16 mouse cellular contexts compared by ENCODE assay signal in the genomic region with DNA sequence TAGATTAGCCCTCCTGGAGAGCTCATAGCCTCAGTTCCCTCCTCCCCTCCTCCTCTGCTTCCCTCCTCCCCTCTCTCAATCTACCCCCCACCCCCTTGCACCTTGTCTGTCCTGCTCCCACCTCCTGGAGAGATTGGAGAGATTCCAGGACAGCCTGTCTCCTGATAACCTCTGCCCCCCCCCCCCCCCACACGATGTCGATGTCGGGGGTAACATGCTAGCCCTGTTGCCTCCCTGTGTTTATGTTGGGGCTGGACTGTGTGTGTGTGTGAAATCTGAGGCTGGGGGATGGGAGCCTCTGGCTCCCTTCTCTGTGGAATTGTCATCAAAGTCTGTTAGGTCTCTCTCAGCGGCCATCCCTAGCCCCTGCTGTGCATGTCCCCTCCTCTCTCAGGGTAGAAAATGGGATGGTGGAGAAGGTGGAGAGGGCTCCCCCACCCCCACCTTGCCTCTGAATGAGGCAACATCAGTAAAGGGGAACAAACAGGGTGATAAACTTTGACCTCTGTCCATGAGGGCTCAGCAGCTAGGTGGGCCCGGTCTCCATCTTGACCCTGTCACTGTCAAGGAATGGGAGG. TPM values are rescaled to one million over a fixed set of nuclear protein-coding genes. Genes with fewer than 3 reads are reported as not detected.
DNase-seq lines count a peak whose midpoint lies in the region; ATAC-seq and TF ChIP-seq lines count a peak whose summit lies in the region.
"Had no signal": no experiment of that assay in that cellular context is flagged by ENCODE, and none has a peak within 500 bp of the region (broad histone marks: within the 10 kb centered on the region; RNA-seq: fewer than 3 reads in every experiment).

No protein-coding gene starts in this region.

- peak overlapping the region; percentile 2; the same call in 1 of the 2 replicates for H3K27ac ChIP-seq in forebrain, embryonic 10.5 days
- no peak overlapping the region for H3K27ac ChIP-seq in forebrain, embryonic 13.5 days
- 0 out of 2 replicates have a peak overlapping the region, but pooled peaks have one; percentile 94 for H3K27ac ChIP-seq in kidney, embryonic 15.5 days
- no peak overlapping the region for H3K27ac ChIP-seq in limb, embryonic 11.5 days (replicated peaks; ENCODE audit: low read depth, low read length)
- H3K27ac ChIP-seq in liver, embryonic 14.5 days, result no peak overlapping the region
- H3K27ac ChIP-seq: embryonic facial prominence, embryonic 15.5 days; neural tube, embryonic 12.5 days had no signal

- no peak overlapping the region for H3K4me2 ChIP-seq in forebrain, embryonic 13.5 days
- no peak overlapping the region for H3K4me2 ChIP-seq in kidney, embryonic 15.5 days
- no peak overlapping the region for H3K4me2 ChIP-seq in limb, embryonic 11.5 days (ENCODE audit: low read depth, severe bottlenecking)
- H3K4me2 ChIP-seq in liver, embryonic 14.5 days (ENCODE audit: low read depth), result 0 out of 2 replicates have a peak overlapping the region, but pooled peaks have one; percentile 1
- H3K4me2 ChIP-seq: embryonic facial prominence, embryonic 15.5 days; neural tube, embryonic 12.5 days had no signal

- H3K36me3 ChIP-seq in forebrain, embryonic 10.5 days (replicated peaks), result no peaks in the 10 kb centered on the region; the same call in 1 of the 2 replicates
- no peaks in the 10 kb centered on the region for H3K36me3 ChIP-seq in forebrain, embryonic 13.5 days (ENCODE audit: poor library complexity, severe bottlenecking)
- no peaks in the 10 kb centered on the region for H3K36me3 ChIP-seq in kidney, embryonic 15.5 days
- H3K36me3 ChIP-seq in limb, embryonic 11.5 days (ENCODE audit: control insufficient read depth, insufficient read depth, low read length), result no peaks in the 10 kb centered on the region
- H3K36me3 ChIP-seq in liver, embryonic 14.5 days (replicated peaks; ENCODE audit: control insufficient read depth, insufficient read depth, low read depth), result no peaks in the 10 kb centered on the region; the same call in 1 of the 2 replicates
- H3K36me3 ChIP-seq: embryonic facial prominence, embryonic 15.5 days; neural tube, embryonic 12.5 days had no signal

- TF ChIP-seq CTCF in liver, embryonic 14.5 days (IDR thresholded peaks at IDR 0.05; ENCODE audit: low read depth), result no peak

- H3K27me3 ChIP-seq in forebrain, embryonic 10.5 days (ENCODE audit: poor library complexity, severe bottlenecking), result no peaks in the 10 kb centered on the region
- no peaks in the 10 kb centered on the region for H3K27me3 ChIP-seq in forebrain, embryonic 13.5 days
- H3K27me3 ChIP-seq in kidney, embryonic 15.5 days, result no peaks in the 10 kb centered on the region
- H3K27me3 ChIP-seq in limb, embryonic 11.5 days (ENCODE audit: control insufficient read depth, insufficient read depth, low read length), result no peaks in the 10 kb centered on the region
- no peaks in the 10 kb centered on the region for H3K27me3 ChIP-seq in liver, embryonic 14.5 days (ENCODE audit: control insufficient read depth, insufficient read depth, low read length)
- H3K27me3 ChIP-seq: embryonic facial prominence, embryonic 15.5 days; neural tube, embryonic 12.5 days had no signal

- 13% methylated on average over 5 of the region's 5 CpGs for WGBS in forebrain, embryonic 10.5 days
- WGBS in forebrain, embryonic 13.5 days, result 13% methylated on average over 5 of the region's 5 CpGs
- 13% methylated on average over 5 of the region's 5 CpGs for WGBS in kidney, embryonic 15.5 days
- WGBS in limb, embryonic 11.5 days, result 3% methylated on average over 5 of the region's 5 CpGs
- 36% methylated on average over 5 of the region's 5 CpGs for WGBS in liver, embryonic 14.5 days (ENCODE audit: insufficient replicate concordance)

- DNase-seq in forebrain, embryonic 10.5 days (ENCODE audit: extremely low spot score, low spot score), result no peak
- no peak for DNase-seq in kidney, postnatal 25 days
- DNase-seq in limb, embryonic 11.5 days (ENCODE audit: low spot score), result no peak
- DNase-seq in liver, embryonic 14.5 days (ENCODE audit: low read depth in 3 of 3, low spot score in 3 of 3), result no peak
- DNase-seq in thymus, postnatal 25 days, result no peak
- DNase-seq in ovary, postnatal 36 days (ENCODE audit: low spot score), result no peak
- DNase-seq: adrenal gland, postnatal 10 days; cerebellum, adult 9-10 months; kidney, adult 8-10 months; right cerebral cortex, adult 18-20 months had no signal

- ATAC-seq in forebrain, embryonic 13.5 days, result no peak
- ATAC-seq in kidney, embryonic 15.5 days (replicated peaks; ENCODE audit: low FRiP score), result no peak; the same call in 1 of the 2 replicates
- ATAC-seq in limb, embryonic 11.5 days (ENCODE audit: insufficient number of reproducible peaks, low FRiP score, low TSS enrichment, low read depth), result 0 out of 2 replicates have a peak, but pooled peaks have one; percentile 27
- peak; percentile 57 for ATAC-seq in liver, embryonic 14.5 days (ENCODE audit: insufficient read depth)
- ATAC-seq: activated CD4-positive, CD25-positive, alpha-beta regulatory T cell, adult 4 months had no signal

- TF ChIP-seq EP300 in liver, embryonic 14.5 days (IDR thresholded peaks at IDR 0.05; ENCODE audit: low read depth), result no peak

- no peaks in the 10 kb centered on the region for H3K9me3 ChIP-seq in forebrain, embryonic 10.5 days
- H3K9me3 ChIP-seq in forebrain, embryonic 13.5 days (replicated peaks), result no peaks in the 10 kb centered on the region
- no peaks in the 10 kb centered on the region for H3K9me3 ChIP-seq in kidney, embryonic 15.5 days (replicated peaks)
- no peaks in the 10 kb centered on the region for H3K9me3 ChIP-seq in limb, embryonic 11.5 days (ENCODE audit: control insufficient read depth, low read length)
- H3K9me3 ChIP-seq in liver, embryonic 14.5 days (ENCODE audit: control insufficient read depth, low read length), result no peaks in the 10 kb centered on the region
- H3K9me3 ChIP-seq: embryonic facial prominence, embryonic 15.5 days; G1E; neural tube, embryonic 12.5 days had no signal

- H3K4me1 ChIP-seq in forebrain, embryonic 10.5 days, result peaks cover 43% of the 10 kb centered on the region
- H3K4me1 ChIP-seq in forebrain, embryonic 13.5 days, result no peaks in the 10 kb centered on the region
- peaks cover 59% of the 10 kb centered on the region for H3K4me1 ChIP-seq in kidney, embryonic 15.5 days
- H3K4me1 ChIP-seq in limb, embryonic 11.5 days (ENCODE audit: control insufficient read depth, insufficient read depth, low read length), result peaks cover 20% of the 10 kb centered on the region
- peaks cover 3 to 14% of the 10 kb centered on the region in 2 experiments; a peak in 3 of 4 replicates for H3K4me1 ChIP-seq in liver, embryonic 14.5 days (replicated peaks; ENCODE audit: control insufficient read depth in 2 of 2, insufficient read depth in 2 of 2, low read length in 1 of 2)

- no peak overlapping the region for H3K4me3 ChIP-seq in forebrain, embryonic 10.5 days
- no peak overlapping the region for H3K4me3 ChIP-seq in forebrain, embryonic 13.5 days
- H3K4me3 ChIP-seq in kidney, embryonic 15.5 days (replicated peaks), result no peak overlapping the region
- no peak overlapping the region for H3K4me3 ChIP-seq in limb, embryonic 11.5 days (ENCODE audit: low read depth, low read length)
- H3K4me3 ChIP-seq in liver, embryonic 14.5 days (ENCODE audit: insufficient read depth in 1 of 2, low read depth in 2 of 2, low read length in 2 of 2), result no peak overlapping the region
- H3K4me3 ChIP-seq: embryonic facial prominence, embryonic 15.5 days; neural tube, embryonic 12.5 days had no signal

- no peak overlapping the region for H3K9ac ChIP-seq in forebrain, embryonic 13.5 days
- H3K9ac ChIP-seq in kidney, embryonic 15.5 days, result no peak overlapping the region
- H3K9ac ChIP-seq in limb, embryonic 11.5 days (ENCODE audit: low read length), result no peak overlapping the region
- no peak overlapping the region for H3K9ac ChIP-seq in liver, embryonic 14.5 days (replicated peaks)
- H3K9ac ChIP-seq: embryonic facial prominence, embryonic 15.5 days; neural tube, embryonic 12.5 days had no signal

RNA-seq across cellular contexts. Expression of gene Galnt10, which starts 26.0 kb away (rescaled TPM):
- polyA plus RNA-seq in forebrain, embryonic 10.5 days (2016; fragmentation: Nextera tagmentation; extraction: Ambion mirVana), result 18.3 and 18.6 TPM in 2 replicates
- polyA plus RNA-seq in forebrain, embryonic 13.5 days (2015; fragmentation: Nextera tagmentation; extraction: Ambion mirVana), result 10.4 and 10.7 TPM in 2 replicates
- polyA plus RNA-seq in kidney, embryonic 15.5 days (2015; fragmentation: Nextera tagmentation; extraction: Ambion mirVana), result 22.3 and 23.6 TPM in 2 replicates
- 13.9 and 15.6 TPM in 2 replicates for polyA plus RNA-seq in limb, embryonic 11.5 days (2014; fragmentation: Nextera tagmentation; extraction: Ambion mirVana)
- polyA plus RNA-seq in liver, embryonic 14.5 days (2012; rRNA removed), result 11.8 and 13.1 TPM in 2 replicates
- polyA plus RNA-seq in liver, embryonic 14.5 days (2014; fragmentation: Nextera tagmentation; extraction: Ambion mirVana), result 13.9 and 17.9 TPM in 2 replicates

Comparison
In these comparisons a context has a peak if more than half of its experiments do, and no peak if none do; other contexts are left out.
1. H3K27ac ChIP-seq: peak in forebrain, embryonic 10.5 days (single experiment) and kidney, embryonic 15.5 days (single experiment); none in forebrain, embryonic 13.5 days (single experiment), limb, embryonic 11.5 days (single experiment) and liver, embryonic 14.5 days (single experiment).
2. ATAC-seq: peak in limb, embryonic 11.5 days (single experiment) and liver, embryonic 14.5 days (single experiment); none in forebrain, embryonic 13.5 days (single experiment) and kidney, embryonic 15.5 days (single experiment).